Mouse (Mus musculus): Measurements from ENCODE around the gene Lgals3bp.
A peak's percentile ranks its signal among the peaks of the same experiment; 100 is the strongest.

Gene Lgals3bp

DNA sequence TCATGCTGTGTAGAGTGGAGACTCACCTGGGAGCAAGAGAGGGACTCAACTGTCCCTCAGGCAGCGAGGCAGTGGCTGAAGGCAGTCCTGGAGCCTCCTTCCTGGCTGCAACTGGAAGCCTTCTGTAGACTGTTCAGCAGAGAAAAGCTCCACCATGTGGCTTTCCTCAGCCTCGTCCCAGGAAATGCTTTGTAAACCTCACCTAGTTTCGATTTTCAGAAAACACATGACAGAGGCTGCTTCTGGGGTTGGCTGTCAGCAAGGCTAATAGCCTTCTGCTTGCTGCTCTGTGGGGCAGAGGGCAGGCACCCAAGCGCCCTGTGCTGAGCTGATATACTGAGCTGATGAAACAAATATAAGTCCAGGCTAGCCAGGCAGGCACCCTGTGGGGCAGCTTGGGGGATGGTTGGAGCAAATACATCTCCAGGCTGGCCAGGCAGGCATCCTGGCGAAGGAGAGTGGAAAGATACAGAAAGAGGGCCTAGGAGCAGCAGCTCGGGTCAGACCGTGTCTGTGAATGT lies at the start of gene Lgals3bp:
Gene Lgals3bp, minus strand, starts transcription at position 333 of the 521 bp plus-strand sequence.
- DNase-seq: peak; percentile 39

- DNase-seq: no peak
Measured at GRCm38 (mm10) chr11:118451211-118451610, 49.3 kb upstream of the Lgals3bp start.

- DNase-seq: no peak
Measured at GRCm38 (mm10) chr11:118448385-118448784, 46.5 kb upstream of the Lgals3bp start.

DNA sequence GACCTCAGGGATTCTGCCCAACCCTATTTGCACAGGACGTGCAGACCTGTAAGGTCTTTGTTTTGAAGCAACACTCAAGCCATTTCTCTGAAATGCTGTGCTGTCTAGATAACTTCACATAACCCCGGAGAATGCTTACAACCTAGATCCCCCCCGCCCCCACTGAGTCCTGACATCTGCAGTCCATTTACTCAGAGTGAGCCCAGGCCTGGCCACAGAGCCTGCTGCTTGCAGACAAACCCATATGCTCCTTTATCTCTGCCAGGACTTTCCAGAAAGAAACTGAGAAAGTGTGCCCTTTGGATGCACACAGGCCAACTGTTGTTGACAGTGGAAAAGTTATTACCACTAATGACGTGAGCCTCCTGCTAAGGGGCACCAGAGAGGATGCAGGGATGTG lies 45.5 kb upstream of the Lgals3bp start:
- no peak for DNase-seq

DNA sequence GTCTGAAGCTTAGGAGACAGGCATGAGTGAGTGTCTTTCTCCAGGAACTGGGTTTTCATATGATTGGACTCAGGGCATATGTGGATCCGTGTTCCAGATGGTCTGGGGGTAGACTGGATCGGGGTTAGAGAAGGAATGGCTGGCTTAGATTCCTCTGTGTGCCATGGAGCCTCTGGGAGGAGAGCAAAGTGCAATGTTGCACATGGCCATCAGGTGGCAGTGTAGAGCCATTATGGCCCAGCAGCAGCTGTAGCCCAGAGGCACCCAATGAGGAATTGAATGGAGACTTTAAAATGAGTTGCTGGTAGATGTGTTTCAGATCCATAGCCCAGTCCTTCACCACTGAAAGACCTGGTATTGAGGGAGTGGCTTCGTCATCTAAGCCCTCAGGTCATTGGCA lies 44.0 kb upstream of the Lgals3bp start:
- DNase-seq: peak; percentile 57

- peak; percentile 81 for DNase-seq
Measured at GRCm38 (mm10) chr11:118443201-118443970, 41.5 kb upstream of the Lgals3bp start.

- no peak for DNase-seq
Measured at GRCm38 (mm10) chr11:118442691-118443090, 40.8 kb upstream of the Lgals3bp start.

DNA sequence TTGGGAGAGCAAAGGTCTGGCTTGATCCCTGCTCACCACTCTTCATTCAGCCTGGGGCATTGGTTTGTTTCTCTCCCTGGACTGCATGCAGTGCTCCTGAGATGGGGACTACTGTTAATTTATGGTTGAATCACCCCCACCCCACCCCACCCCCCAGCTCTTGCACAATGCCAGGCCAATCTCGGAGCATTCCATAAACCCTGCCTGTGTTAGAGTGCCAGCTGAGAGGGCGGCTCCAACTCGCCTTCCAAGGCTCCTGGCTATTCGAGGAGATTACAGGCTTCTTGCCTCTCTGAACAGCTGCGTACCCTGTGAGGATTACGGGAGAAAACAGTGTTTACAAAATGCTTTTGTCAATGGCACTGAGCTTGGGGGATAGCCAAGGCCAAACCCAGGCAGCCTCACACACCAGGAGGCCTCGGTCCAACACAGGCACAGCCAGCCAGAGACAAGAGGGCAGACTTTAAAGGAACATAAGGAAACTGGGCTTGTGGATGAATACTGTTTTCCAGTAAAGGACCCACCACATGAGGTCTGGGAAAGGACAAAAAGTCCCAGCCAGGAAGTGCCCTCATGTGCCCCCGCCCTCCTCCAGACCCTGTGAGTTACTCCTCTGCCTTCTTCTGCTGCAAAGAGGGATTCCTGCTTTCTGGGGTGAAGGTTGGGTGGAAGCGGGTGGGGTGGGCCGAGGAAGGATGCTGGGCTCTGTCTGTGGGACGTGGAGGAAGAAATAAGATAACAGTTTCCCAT lies 36.9 kb upstream of the Lgals3bp start:
- no peak for DNase-seq

DNA sequence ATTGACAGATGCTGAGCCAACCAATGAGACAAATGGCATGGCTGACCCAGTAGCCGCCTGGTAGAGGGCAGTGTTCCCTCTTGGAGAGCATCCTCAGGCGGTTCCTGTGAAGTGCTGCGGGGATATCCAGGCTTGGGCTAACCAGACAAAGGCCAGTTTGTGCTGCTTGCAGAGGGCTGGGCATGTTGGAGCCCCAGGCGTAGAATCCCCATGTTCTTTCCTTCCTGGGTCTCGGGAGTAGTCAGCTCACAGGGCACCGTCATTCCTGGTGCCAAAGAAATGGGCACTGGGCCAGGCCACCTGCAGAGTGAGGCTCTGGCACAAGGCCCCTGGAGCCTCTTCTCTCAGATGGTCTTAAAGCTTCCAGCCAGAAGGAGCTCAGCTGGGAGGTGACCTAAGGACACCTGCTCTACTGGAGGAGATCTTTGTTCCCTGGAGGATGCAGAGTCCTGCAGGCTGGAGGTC lies 34.6 kb upstream of the Lgals3bp start:
- peak; percentile 59 for DNase-seq

DNA sequence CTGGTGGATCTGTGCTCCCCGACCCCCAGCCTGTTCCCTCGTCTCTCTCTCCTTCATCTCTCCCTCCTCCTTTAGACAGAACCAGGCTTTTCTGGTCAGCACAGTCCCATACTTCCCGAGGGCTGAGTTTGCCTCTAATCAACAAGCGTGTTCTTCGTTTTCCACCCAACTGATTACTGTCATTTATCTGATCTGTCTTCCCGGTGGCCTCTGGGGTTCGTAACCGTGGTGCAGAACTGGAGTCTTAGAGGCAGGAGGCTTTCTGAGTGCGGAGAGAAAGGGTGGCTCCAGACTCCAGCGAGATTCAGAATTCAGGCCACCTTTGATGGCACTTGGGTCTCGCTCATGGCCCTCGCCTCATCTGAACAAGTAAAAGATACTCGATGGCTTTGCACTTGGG lies 32.2 kb upstream of the Lgals3bp start:
- DNase-seq: no peak

- DNase-seq: no peak
Measured at GRCm38 (mm10) chr11:118433398-118433868, 31.5 kb upstream of the Lgals3bp start.

DNA sequence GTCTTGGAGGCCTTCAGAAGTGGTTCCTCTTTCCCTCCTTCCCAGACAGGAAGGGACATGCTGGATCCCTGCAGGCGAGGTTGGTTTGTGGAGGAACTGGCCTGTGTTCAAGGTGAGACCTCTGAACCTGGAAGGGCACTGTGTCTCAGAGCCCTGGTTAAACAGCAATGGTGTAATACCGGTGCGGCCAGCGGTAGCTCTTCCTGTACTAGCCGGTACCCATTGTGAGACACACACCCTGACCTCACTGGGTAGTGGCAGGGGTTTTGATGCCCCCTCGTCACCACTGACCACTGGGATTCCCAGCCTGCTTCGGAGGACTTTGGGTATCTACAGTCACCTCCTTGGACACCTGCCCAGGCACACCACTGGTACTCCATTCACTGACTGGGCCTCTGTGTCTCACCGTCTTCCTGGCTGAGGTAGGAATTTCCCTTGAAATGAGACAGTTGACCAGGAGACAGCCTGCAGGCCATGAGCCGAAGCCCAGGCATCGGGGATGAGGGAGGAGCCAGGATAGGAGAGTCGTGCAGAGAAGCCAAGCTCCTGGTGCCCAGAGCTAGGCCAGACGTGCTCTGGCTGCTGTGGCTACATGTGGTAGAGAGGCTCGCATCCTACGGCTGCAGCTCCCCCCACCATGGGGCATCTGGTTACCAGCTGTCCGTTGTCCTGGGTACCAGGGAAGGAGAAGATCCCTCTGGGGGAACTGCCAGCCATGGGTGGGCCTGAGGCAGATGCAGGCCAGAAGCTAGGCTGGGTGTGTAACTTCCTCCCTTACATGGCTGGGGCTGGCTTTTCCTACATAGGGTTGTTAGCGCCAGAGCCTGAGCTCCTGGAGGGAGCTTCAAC lies 29.4 kb upstream of the Lgals3bp start:
- DNase-seq: no peak

DNA sequence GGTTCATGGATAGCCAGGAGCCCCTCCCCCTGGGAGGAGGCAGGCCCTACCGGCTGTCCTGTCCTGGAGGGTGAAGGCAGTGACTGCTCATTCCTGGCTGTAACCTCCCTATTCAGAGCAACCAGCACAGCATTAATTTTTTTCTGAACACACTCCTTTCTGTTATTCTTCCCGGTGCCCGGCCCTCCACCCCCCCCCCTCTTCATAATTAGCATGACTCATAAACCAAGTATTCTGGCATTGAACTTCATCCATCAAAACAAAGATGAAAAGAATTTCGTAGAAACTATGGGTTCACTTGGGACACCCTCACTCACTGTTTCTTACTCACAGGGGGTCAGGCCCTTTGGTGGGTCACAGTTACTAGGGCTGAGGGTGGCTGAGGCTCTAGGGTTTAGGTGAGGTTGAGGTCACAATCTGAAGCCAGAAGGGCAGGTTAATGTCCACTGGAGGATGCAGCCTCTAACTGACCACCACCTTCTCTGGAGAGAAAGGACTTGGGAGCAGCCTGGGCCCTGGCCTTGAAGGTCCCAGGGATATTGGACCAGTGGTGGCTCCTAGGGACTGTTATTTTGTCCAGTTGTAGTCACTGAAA lies 28.5 kb upstream of the Lgals3bp start:
- DNase-seq: no peak

- DNase-seq: no peak
Measured at GRCm38 (mm10) chr11:118428944-118429709, 27.2 kb upstream of the Lgals3bp start.

DNA sequence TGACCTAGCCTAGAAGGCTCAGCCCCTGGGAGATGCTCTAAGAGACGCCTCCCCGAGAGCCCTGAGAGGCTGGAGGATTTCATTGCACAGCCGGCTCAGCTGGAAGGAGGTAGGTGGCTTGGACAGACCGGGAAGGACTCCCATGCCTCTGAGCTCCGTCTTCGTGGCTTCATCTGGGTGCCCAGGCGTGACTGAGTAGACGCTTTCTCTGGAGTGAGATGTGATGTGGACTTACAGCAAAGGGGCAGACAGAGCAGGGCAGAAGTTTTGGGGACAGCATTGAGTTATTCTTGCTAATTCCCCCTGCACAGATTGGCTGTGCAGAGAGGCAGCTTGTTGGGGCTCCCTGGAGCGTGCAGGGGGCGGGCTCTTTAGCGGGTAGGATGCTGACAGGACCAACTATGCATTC lies 26.6 kb upstream of the Lgals3bp start:
- no peak for DNase-seq

- DNase-seq: no peak
Measured at GRCm38 (mm10) chr11:118427986-118428385, 26.1 kb upstream of the Lgals3bp start, which contains the start of gene C1qtnf1. C1qtnf1 (plus strand) TSS chr11:118428203.

DNA sequence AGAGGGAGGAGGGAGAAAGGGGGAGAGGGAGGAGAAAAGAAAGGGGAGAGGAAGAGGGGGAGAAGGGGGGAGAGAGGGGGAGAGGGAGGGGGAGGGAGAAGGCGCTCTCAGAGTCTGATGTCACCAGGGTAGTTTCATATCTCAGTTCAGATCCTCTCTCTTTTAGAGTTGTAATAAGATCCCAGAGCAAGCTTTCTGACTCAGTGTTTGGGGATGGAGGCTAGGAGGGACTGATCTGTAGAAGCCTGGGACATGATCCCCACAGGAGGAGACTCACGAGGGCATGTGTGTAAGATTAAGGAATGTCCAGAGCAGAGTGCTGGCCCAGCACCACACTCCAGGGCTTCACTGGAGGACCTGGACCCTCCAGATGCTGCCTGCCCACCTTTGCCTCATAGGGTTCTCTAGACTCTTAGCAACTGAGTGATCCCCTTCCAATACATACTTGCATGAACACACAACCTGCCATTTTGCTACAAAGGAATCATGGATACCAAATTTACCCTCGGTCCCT lies 25.4 kb upstream of the Lgals3bp start:
- DNase-seq: no peak

DNA sequence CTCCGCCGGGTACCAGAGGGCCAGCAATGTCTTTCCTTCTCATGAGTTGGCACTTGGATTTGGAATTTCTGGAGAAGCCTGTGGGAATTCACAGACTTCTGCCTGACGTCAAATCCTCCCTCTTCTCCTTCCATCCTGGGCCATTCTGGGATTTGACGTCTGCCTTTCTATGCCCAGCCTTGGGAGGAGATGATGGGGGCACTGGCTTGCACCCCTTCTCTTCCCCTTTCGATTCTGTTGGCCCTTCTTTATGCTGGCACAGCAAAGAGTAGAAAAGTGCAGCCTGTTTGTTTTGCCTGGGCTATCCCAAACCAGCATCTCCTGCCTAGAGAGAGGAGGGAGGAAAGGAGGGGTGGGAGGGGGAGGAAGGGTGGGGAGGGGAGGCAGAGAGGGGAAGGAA lies 24.9 kb upstream of the Lgals3bp start:
- DNase-seq: no peak

DNA sequence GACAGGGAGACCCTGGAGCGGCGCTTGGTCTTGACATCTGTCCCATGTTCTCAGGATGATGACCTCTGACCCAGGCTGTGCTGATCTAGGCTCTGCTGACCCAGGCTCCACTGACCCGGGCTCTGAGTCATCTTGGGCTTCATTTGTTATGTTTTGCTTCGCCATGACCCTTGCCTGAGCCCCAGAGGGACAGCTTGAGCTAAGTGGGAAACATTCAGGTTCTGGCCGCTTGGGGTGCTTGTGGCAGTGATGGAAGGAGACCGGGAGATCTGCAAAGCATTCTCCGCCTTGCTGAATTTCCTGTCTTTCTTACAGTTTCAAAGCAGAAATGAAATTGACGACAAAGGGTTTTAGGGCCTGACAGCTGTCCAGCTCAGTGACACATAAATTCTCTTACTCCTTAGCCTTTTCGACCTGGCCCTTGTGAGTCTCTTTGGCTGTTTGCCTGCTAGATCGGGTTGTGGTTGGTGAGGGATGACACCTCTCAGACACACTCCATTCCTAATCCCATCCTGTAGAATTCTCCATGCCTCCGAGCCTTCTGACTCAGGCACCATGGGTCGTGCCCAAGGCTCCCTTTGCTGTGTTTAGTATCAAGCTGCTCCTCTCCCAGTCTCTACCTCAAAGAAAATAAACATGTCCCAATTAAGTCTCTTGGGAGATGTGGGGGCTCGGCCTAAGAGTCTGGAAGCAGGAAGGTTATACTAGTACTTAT lies 22.9 kb upstream of the Lgals3bp start:
- DNase-seq: no peak

DNA sequence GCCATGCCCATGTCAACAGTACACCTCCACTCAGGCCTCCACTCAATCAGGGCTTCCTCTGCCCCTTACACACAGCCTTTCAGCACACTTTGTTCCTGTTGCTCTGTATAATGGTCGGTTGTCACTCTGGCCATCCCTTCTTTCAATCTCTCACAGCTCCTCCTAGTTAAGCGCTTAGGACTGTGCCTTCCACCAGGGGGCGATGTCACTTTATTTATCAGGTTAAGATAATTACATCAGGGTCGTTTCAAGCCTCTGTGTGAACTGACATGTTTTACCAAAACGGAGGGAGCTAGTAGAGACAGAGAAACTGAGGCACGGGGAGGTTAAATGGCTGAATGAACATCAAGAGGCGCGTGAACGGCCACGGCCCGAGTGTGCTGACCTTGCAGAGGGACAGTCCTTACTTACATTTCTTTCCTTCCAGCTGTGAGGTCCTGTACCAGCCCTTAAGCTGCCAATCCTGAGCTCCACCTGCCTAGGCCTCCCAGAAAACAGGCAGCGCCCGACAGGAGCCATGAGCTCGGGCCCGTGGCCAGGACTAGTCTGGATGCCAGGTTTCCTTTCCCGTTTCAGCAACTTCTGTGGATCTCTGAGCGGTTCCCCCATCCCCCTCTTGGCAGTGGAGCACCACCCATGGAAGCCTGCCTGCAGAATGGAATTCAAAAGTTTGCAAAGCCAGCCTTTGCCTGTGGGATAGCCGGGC lies 21.5 kb upstream of the Lgals3bp start:
- DNase-seq: peak; percentile 86

All from right cerebral cortex, postnatal 14 days (tissue).